Mouse (Mus musculus) liver, adult (tissue): Measurements from ENCODE around the gene Ccdc6.

Experiments used
- GATA4 ChIP-seq: IDR thresholded peaks from 2 replicates; pipeline ENCODE4 v1.6.1; 2014; ENCODE audit warnings: mild to moderate bottlenecking, low read length; ENCODE audit not compliant: insufficient replicate concordance

Ccdc6 gene

DNA sequence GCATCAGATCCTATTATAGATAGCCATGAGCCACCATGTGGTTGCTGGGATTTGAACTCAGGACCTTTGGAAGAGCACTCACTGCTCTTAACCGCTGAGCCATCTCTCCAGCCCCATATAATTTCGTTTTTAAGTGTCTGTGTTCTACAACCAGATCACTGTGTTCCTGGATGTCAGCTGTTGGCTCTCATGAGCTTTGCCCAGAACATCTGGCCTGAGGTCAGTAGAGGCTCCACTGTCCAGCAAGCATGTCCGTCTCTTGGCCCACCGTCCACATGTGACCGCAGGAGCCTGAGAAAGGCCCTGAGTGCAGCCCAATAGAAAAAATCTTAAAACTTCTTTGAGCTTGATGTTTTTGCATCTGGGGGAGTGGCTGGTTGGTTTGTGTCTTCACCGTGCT is 99.7 kb downstream of the Ccdc6 start:
- TF ChIP-seq GATA4: no peak

DNA sequence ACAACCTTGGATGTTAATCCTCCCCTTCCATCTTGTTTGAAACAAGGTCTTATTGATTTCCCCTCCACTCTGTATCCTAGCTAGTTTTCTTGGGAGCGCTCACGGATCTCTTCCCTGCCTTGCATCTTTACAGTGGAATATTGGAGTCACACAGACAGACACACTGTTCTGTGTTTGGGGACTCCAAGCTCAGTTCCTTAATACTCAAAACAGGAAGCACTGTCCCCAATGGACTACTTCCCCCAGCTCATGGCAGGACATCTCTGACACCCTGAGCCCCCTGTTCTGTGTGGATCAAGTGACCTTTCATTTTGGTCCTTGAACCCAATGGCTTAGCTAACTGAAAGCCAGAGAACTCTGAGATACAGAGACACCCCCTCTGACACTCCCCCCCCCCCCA is 100.7 kb downstream of the Ccdc6 start:
- no peak for TF ChIP-seq GATA4

DNA sequence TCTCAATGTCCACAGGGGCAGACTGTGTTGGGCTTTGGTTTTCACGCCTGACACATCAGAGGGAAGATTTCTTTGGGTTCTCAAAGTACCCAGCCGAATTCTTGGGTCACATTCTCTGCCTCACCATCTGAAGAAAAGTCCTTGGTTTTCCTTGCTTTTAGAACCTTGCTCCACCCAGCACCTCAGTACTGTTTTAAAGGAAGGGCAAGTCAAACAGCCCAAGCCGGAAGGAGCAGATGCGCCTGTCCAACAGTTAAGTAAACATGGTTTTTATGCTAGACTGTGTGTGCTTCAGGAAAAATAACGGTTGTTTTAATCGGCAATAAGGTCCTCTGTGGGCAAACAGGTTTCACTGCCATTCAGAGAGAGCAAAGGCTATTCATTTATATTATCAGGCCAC is 101.1 kb downstream of the Ccdc6 start:
- no peak for TF ChIP-seq GATA4

DNA sequence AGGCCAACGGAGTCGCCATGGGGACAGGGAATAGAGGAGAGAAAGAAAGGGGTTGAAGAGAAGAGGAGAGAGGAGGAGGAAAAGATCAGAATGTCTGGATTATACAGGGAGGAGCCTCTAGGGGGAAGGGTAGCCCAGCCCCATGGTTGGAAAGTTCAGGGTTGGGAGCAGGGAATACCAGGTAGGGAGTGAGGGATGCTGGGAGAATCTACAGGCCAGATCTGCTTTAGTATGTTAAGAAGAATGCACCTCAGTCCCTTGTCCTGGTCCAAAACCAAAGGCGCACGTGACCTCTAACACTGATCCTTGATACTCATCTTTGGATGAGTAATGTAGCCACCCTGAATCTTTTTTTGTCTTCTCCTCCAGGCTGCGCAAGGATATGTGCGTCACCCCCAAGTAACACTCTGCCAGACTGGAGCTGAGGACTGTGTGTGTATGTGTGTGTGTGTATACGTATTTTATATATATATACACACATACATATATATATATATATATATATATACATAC is 102.1 kb downstream of the Ccdc6 start:
- TF ChIP-seq GATA4: no peak

DNA sequence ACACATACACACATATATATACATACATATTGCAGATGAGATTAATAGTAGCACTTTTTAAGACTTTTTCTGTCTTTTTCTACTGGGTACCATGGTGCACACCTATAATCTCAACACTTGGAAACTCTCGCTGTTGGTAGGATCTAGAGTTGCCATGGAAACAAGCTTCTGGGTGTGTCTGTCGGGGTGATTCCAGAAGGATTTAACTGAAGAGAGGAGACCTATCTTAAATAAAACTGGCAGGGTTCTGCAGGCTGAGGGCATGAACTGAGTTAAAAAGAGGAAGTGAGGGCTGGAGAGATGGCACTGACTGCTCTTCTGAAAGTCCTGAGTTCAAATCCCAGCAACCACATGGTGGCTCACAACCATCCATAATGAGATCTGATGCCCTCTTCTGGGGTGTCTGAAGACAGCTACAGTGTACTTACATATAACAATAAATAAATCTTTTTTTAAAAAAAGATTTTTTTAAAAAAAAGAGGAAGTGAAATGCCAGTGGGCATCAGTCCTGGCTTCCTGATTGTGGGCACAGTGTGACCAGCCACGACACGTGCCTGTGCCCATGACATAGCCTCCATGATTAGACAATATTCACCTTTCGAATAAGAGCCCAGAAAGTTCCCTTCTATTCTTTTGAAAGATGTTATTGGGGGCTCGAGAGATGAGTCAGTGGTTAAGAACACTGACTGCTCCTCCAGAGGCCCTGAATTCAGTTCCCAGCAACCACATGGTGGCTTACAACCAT is 102.7 kb downstream of the Ccdc6 start:
- no peak for TF ChIP-seq GATA4

DNA sequence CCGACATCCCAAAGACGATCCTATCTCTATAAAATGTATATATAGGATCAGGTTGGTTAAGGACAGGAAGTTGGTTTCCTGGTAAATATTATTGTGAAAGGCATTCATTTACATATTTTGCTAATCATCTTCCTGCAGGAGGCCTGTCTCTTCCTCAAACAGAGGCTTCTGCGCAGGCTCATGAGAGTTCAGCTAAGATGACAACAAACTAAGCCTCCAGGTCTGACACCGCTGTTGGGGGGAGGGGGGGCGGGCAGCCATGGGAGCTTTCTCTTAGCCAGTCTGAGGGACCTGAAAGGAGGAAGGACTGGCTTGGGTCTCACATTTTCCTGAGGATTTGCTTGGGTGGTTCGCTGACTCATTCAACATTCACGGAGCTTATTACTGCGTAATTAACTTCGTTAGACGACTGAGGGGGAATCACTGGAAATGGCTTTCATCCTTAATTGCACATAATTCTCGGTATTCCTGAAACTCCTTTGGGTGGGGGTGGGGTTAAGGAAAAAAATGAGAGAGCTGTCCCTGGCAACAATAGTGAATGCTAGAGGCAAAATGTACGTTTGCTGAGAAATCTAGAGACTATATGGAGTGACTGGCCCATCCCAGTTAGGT is 104.1 kb downstream of the Ccdc6 start:
- TF ChIP-seq GATA4: no peak

DNA sequence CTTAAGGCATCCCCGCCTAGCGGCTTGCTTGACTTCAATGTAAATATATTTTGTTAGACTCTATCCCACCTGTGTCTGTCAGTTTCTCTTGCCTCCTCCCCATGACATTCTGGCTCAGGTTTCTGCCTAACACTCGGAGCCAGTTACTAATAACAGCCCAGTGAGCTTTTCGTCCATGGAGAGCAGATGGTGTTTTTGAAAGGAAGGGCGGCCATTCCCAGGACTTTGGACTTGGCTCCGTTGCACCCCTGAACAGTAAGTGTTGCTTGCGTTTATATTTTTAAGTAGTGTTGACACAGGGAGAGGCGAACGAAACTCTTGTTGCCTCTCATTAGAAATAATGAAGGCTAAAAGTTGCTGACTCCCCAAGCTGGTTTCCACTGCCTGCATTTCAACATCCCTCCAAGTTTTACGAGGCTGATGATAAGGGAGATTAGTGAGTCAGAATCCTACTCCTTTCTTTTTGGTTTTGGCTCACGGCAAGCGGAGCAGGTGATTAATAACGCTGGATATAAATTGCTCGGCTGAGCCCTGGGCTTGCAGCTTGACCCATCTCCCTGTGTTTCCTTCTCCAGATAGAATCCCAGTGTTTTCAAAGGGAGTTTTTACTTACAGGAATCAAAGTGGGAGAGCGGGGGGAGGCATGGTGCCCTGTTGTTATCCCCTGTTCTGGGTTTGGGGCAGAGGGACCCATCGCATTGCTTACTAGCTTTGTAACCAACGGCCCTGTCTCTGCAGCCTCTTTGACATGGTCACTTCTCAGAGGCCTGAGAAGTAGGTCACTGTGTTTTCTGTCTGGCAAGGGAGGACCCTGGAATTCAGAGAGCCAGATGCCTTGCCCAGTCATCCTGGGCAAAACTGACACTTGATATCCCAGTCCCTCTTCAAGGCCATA is 107.8 kb downstream of the Ccdc6 start, which contains the start of gene Mrln:
TSS of gene Mrln (plus strand) at position 160 of the 895 bp plus-strand sequence.
- no peak for TF ChIP-seq GATA4

DNA sequence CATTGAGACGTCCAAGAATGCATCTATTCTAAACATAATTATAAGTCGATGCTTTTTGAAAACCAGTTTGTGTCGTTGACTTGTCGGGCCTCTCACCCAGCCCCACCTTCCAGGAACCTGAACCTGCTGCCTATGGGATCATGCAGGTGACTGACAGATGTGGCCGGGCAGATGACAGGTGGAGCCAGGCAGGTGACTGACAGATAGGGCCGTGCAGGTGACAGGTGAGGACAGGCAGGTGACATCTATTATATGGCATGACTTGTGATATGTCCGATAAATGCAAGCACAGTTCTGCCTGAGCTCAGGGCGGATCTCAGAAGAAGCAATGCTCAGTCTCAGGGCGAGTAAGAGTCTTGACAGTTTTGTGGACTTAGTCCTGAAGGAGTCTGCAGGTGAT is 114.4 kb downstream of the Ccdc6 start:
- no peak for TF ChIP-seq GATA4

DNA sequence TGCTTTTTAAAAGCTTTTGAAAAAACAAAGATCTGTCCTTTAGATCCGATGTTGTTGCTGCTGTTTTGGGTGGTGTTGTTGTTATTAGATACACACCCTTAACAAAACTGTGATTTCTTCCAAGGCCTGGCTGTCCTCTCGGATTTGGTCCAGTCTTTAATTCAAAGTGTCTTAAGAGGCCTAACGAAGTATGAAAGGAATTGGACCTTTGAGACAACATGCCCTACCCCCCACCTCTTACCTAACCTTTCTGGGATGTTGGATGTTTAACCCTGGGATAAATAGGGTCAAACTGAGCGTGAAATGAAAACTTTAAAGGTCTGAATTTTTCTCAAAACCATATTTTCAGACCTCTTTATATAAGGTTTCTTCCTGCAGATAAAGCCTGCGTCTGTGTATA is 124.0 kb downstream of the Ccdc6 start:
- no peak for TF ChIP-seq GATA4

DNA sequence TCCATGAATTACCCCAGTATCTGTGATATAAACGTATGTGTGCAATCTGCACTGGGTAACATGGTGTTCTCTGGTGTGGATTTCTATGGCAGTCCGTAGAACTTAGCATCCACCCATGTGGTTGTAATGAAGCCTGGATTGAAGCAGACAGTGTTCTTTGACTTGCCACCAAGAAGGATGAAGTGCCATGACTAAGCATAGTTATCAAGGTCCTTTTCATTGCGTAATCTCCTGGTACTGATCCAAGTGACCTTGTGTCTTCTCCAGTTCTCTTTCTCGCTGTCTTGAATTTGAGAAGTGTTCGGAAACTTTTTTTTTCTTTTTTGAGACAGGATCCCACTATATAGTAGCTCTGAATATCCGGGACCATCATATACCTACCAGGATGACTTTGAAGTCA is 127.7 kb downstream of the Ccdc6 start:
- no peak for TF ChIP-seq GATA4

DNA sequence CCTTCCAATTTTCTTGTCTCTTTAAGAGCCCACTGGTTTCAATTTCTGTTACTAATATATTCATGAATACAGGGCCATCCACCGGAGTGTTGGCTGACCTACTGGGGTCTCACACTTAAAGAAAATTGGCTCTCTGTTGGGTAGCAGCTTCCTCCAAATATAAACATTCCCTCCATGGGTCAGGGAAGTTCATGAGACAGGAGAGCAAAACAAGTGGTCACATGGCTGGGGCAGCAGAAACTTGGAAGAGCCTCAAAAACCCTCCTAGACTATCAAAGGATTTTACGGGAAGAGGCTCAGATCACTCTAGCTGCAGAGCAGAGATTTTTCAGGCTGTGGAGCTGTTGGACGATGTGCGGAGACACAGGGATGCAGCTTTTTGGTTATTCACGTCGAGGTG is 128.8 kb downstream of the Ccdc6 start:
- no peak for TF ChIP-seq GATA4

DNA sequence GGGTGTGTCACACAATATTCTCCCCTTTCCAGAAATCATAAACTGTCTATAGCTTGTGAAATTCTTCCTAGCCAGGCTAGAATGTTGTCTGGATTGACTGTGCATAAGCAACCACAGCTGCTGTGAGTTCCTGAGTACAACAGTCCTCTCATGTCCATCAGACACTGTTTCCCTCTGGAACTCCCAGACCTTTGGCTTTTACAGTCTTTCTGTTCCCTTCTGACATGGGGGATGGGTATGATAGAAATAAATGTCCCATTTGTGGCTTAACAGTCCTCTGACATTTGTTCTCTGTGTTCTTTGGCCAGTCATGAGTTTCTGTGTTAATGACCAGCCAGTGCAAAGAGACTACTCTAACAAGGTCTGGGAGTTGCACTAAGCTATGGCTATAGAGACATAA is 129.7 kb downstream of the Ccdc6 start:
- TF ChIP-seq GATA4: no peak

DNA sequence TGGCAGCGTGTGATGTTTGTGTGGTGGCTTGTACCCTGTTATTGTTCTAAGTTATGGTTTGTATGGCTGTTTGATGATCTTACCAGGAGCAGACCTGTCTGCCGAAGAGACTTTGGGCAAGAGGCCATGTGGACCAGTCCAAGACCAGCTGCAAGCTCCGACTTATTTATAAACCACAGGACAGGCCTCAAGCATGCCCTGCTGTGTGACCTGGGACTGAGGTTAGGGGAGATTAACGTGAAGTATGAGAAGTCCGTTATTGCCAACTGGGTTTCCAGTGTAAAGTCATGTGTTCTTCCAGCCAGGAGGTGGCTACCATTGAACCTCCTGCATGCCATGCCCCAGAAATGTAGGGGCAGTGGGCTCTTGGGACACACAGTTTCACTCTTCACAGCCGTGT is 133.4 kb downstream of the Ccdc6 start:
- TF ChIP-seq GATA4: no peak

DNA sequence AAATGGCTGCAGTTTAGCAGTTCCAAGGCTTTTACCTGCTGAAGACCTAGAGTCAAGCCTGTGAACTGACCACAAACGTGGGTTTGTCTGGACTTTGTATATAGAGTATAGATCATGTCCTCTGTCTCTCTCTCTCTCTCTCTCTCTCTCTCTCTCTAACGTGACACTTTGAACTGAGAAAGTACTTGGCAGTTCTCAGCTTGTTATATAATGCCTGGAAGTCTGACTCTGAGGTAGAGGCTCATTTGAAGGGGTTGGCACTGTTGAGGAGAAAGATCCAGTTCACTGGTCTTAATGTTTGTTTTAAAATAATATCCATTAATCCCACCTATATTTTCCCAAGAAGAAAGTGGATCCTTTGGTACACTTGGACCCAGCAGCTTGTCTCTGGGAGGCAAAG is 141.0 kb downstream of the Ccdc6 start:
- no peak for TF ChIP-seq GATA4
